Mouse (Mus musculus) myocyte (in vitro differentiated cells): Measurements from ENCODE around the gene Tmc8.

Experiments used
- CEBPB ChIP-seq: IDR thresholded peaks from 2 replicates; pipeline ENCODE4 v1.6.1; 2011; ENCODE audit warnings: mild to moderate bottlenecking, moderate library complexity; ENCODE audit not compliant: poor library complexity, insufficient read depth, severe bottlenecking
- E2F4 ChIP-seq: IDR thresholded peaks from one replicate; pipeline ENCODE4 v1.6.1; 2011; ENCODE audit warnings: mild to moderate bottlenecking, control low read depth, moderate library complexity; ENCODE audit not compliant: insufficient read depth
- MYOG ChIP-seq, 3 experiments: IDR thresholded peaks; one replicate each; pipeline ENCODE4 v1.6.1; 2011; ENCODE audit warnings: control low read depth in 2 of 3, low read depth in 2 of 3, mild to moderate bottlenecking in 2 of 3; ENCODE audit not compliant: insufficient read length in 2 of 3, control insufficient read depth in 1 of 3, insufficient read depth in 1 of 3
- POLR2AphosphoS2 ChIP-seq: IDR thresholded peaks from one replicate; pipeline ENCODE4 v1.6.1; 2011; ENCODE audit warnings: low read depth, control low read depth; ENCODE audit not compliant: insufficient read length

DNA sequence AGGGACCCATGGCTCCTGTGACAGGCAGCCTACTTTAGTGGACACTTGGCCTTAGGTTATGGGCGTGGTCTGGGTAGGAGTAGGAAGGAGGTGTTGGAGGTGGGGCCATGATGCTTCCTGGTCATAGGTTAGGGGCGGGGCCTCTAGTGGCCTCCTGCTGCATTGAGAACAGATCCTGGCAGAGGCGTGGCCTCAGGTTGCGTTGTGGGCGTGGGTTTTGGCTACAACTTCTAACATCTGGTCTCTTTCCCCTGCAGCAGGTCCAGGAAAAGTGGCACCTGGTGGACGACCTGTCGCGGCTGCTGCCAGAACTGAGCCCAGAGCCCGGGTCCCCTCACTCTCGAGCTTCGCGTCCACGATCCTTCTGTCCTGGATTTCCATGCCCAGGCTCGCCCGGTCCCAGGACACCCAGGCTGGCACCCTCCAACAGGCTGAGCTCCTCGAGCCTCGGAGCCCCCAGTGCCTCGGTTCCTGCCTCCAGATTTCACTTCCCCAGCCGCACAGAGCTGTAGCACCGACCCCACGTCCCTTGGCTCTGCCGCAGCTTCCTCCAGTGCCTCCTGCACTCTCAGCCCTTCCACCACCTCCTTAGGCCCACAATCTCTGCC, 10.5 kb downstream of the Tmc8 start:
- TF ChIP-seq E2F4 (no peak), CEBPB (no peak), POLR2AphosphoS2 (no peak), MYOG (IDR thresholded peaks at IDR 0.05; ENCODE audit: control insufficient read depth in 1 of 3, insufficient read depth in 1 of 3, insufficient read length in 2 of 3, low read depth in 2 of 3) (no peak)
